In the genomic region with DNA sequence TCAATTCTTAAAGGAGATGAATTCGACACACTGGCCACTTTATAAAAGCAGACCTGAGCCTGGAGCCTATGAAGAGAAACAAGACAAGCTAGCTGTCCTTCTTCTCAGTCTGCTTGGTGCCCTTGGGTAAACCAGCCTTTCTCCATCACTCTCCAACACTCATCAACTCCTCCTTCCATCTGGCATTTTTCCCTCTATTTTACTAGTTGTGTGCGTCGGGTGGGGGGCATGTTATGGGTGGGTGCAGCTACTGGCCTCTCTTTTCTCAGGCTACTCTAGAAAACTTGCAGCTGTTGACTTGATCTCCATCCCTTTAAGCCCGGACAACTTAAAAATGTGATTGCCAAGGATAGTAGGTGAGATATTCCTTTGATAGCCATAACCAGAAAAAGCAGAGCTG, we compare ENCODE assay signal across 29 mouse cellular contexts.
"Had no signal": no experiment of that assay in that cellular context is flagged by ENCODE, and none has a peak within 500 bp of the region (broad histone marks: within the 10 kb centered on the region; RNA-seq: fewer than 3 reads in every experiment).

No protein-coding gene starts in this region.

- H3K36me3 ChIP-seq: limb, embryonic 10.5 days; limb, embryonic 12.5 days; limb, embryonic 13.5 days; limb, embryonic 15.5 days; liver, embryonic 12.5 days; liver, embryonic 13.5 days; liver, embryonic 15.5 days; midbrain, embryonic 10.5 days; midbrain, embryonic 12.5 days; midbrain, embryonic 15.5 days had no signal

- H3K27ac ChIP-seq: left cerebral cortex, adult 2 months; limb, embryonic 10.5 days; limb, embryonic 12.5 days; limb, embryonic 13.5 days; limb, embryonic 15.5 days; liver, embryonic 12.5 days; liver, embryonic 13.5 days; liver, embryonic 14.5 days; liver, embryonic 15.5 days; macrophage; midbrain, embryonic 10.5 days; midbrain, embryonic 12.5 days; midbrain, embryonic 13.5 days; midbrain, embryonic 15.5 days; neural tube, embryonic 12.5 days had no signal

- H3K27me3 ChIP-seq: limb, embryonic 12.5 days; limb, embryonic 13.5 days; limb, embryonic 15.5 days; liver, embryonic 12.5 days; liver, embryonic 13.5 days; liver, embryonic 15.5 days; megakaryocyte, embryonic 14.5 days; midbrain, embryonic 12.5 days; midbrain, embryonic 13.5 days; midbrain, embryonic 15.5 days; neural tube, embryonic 12.5 days had no signal

- DNase-seq: layer of hippocampus, postnatal 36 days; left cerebral cortex, postnatal 4 days; liver; liver, embryonic 13.5 days; liver, postnatal 0 days; lung, postnatal 10 days; lung, postnatal 14 days; lung, postnatal 36 days; lung, postnatal 4 days; midbrain, embryonic 14.5 days had no signal

- H3K9ac ChIP-seq: limb, embryonic 12.5 days; limb, embryonic 13.5 days; limb, embryonic 15.5 days; liver, embryonic 12.5 days; liver, embryonic 13.5 days; liver, embryonic 14.5 days; liver, embryonic 15.5 days; liver, postnatal 0 days; midbrain, embryonic 12.5 days; midbrain, embryonic 13.5 days; midbrain, embryonic 15.5 days; neural tube, embryonic 12.5 days had no signal

- H3K4me2 ChIP-seq: limb, embryonic 12.5 days; limb, embryonic 13.5 days; limb, embryonic 15.5 days; liver, embryonic 11.5 days; liver, embryonic 12.5 days; liver, embryonic 13.5 days; liver, embryonic 15.5 days; midbrain, embryonic 11.5 days; midbrain, embryonic 12.5 days; midbrain, embryonic 13.5 days; midbrain, embryonic 15.5 days; neural tube, embryonic 12.5 days had no signal

- H3K4me3 ChIP-seq: left cerebral cortex, adult 2 months; limb, embryonic 10.5 days; limb, embryonic 12.5 days; limb, embryonic 13.5 days; limb, embryonic 15.5 days; liver, embryonic 12.5 days; liver, embryonic 13.5 days; liver, embryonic 15.5 days; megakaryocyte, embryonic 14.5 days; midbrain, embryonic 10.5 days; midbrain, embryonic 12.5 days; midbrain, embryonic 13.5 days; midbrain, embryonic 15.5 days; myocyte; neural tube, embryonic 12.5 days had no signal

- H3K4me1 ChIP-seq: limb, embryonic 10.5 days; limb, embryonic 12.5 days; limb, embryonic 13.5 days; limb, embryonic 15.5 days; liver, embryonic 12.5 days; liver, embryonic 13.5 days; liver, embryonic 15.5 days; megakaryocyte, embryonic 14.5 days; midbrain, embryonic 10.5 days; midbrain, embryonic 12.5 days; midbrain, embryonic 13.5 days; midbrain, embryonic 15.5 days; neural tube, embryonic 12.5 days had no signal

- ATAC-seq: liver, embryonic 12.5 days; liver, postnatal 0 days; midbrain, embryonic 13.5 days; midbrain, embryonic 15.5 days; midbrain, embryonic 16.5 days had no signal

- H3K9me3 ChIP-seq: limb, embryonic 10.5 days; limb, embryonic 12.5 days; limb, embryonic 13.5 days; limb, embryonic 15.5 days; liver, embryonic 12.5 days; liver, embryonic 13.5 days; liver, embryonic 15.5 days; megakaryocyte, embryonic 14.5 days; midbrain, embryonic 10.5 days; midbrain, embryonic 12.5 days; midbrain, embryonic 13.5 days; midbrain, embryonic 15.5 days; neural tube, embryonic 12.5 days had no signal
